Mouse (Mus musculus): ENCODE data around the gene Lypd9. TPM values are rescaled to one million over a fixed set of nuclear protein-coding genes. Genes with fewer than 3 reads are reported as not detected.

Gene Lypd9
- polyA plus RNA-seq, 1 experiment from 2014 or later: not detected

- Histone ChIP-seq H3K4me1 (peaks cover 4% of the 10 kb centered on the region; the same call in 1 of the 2 replicates), H3K4me3 (no peak overlapping the region), H3K36me3 (no peaks in the 10 kb centered on the region), H3K9ac (no peak overlapping the region), H3K27me3 (replicated peaks) (peaks cover 18% of the 10 kb centered on the region), H3K27ac (no peak overlapping the region), H3K4me2 (no peak overlapping the region), H3K9me3 (replicated peaks) (no peaks in the 10 kb centered on the region)
- no peak for ATAC-seq
- 55% methylated on average over 6 of the region's 6 CpGs for WGBS (ENCODE audit: insufficient replicate concordance)
These were observed 52.6 kb downstream of the Lypd9 start for GRCm38 (mm10) chr11:58399985-58400645.

Other genes with a start within 250 kb of the Lypd9 start
- gene 4930438A08Rik, start 178.1 kb downstream of the Lypd9 start, polyA plus RNA-seq (2016; fragmentation: Nextera tagmentation; extraction: Ambion mirVana): 0.14 and 0.43 TPM in 2 replicates
- gene Zfp692, start 145.9 kb downstream of the Lypd9 start, polyA plus RNA-seq (2016; fragmentation: Nextera tagmentation; extraction: Ambion mirVana): 18.2 and 18.5 TPM in 2 replicates
- 50.1 and 50.4 TPM in 2 replicates for gene Zfp672, start 122.6 kb downstream of the Lypd9 start, polyA plus RNA-seq (2016; fragmentation: Nextera tagmentation; extraction: Ambion mirVana)
- 19.8 and 19.9 TPM in 2 replicates for gene Sh3bp5l, start 122.2 kb downstream of the Lypd9 start, polyA plus RNA-seq (2016; fragmentation: Nextera tagmentation; extraction: Ambion mirVana)
- gene Lypd8, start 73.9 kb downstream of the Lypd9 start, polyA plus RNA-seq (2016; fragmentation: Nextera tagmentation; extraction: Ambion mirVana): 0.19 TPM in 1 of 2 replicates, not detected in the other
- gene 1810065E05Rik, start 31.8 kb downstream of the Lypd9 start, polyA plus RNA-seq (2016; fragmentation: Nextera tagmentation; extraction: Ambion mirVana): not detected in 2 replicates
- gene Gm12253, start 20.4 kb downstream of the Lypd9 start, polyA plus RNA-seq (2016; fragmentation: Nextera tagmentation; extraction: Ambion mirVana): not detected in 2 replicates
- gene Olfr30, start 9.3 kb upstream of the Lypd9 start, polyA plus RNA-seq (2016; fragmentation: Nextera tagmentation; extraction: Ambion mirVana): not detected in 2 replicates
- not detected in 2 replicates for gene Olfr332, start 39.6 kb upstream of the Lypd9 start, polyA plus RNA-seq (2016; fragmentation: Nextera tagmentation; extraction: Ambion mirVana)
- not detected in 2 replicates for gene Olfr331, start 49.6 kb upstream of the Lypd9 start, polyA plus RNA-seq (2016; fragmentation: Nextera tagmentation; extraction: Ambion mirVana)
- not detected in 2 replicates for gene Olfr330, start 81.9 kb upstream of the Lypd9 start, polyA plus RNA-seq (2016; fragmentation: Nextera tagmentation; extraction: Ambion mirVana)
- not detected in 2 replicates for gene Olfr329-ps, start 93.5 kb upstream of the Lypd9 start, polyA plus RNA-seq (2016; fragmentation: Nextera tagmentation; extraction: Ambion mirVana)
- gene Olfr328, start 102.7 kb upstream of the Lypd9 start, polyA plus RNA-seq (2016; fragmentation: Nextera tagmentation; extraction: Ambion mirVana): not detected in 2 replicates
- not detected in 2 replicates for gene Olfr224, start 117.6 kb upstream of the Lypd9 start, polyA plus RNA-seq (2016; fragmentation: Nextera tagmentation; extraction: Ambion mirVana)
- gene Olfr325, start 124.8 kb upstream of the Lypd9 start, polyA plus RNA-seq (2016; fragmentation: Nextera tagmentation; extraction: Ambion mirVana): not detected in 2 replicates
- not detected in 2 replicates for gene Olfr324, start 142.2 kb upstream of the Lypd9 start, polyA plus RNA-seq (2016; fragmentation: Nextera tagmentation; extraction: Ambion mirVana)
- gene 2210407C18Rik, start 163.2 kb upstream of the Lypd9 start, polyA plus RNA-seq (2016; fragmentation: Nextera tagmentation; extraction: Ambion mirVana): not detected in 2 replicates
- not detected in 2 replicates for gene Olfr323, start 177.6 kb upstream of the Lypd9 start, polyA plus RNA-seq (2016; fragmentation: Nextera tagmentation; extraction: Ambion mirVana)
- 9.2 and 10.1 TPM in 2 replicates for gene Trim58, start 187.5 kb upstream of the Lypd9 start, polyA plus RNA-seq (2016; fragmentation: Nextera tagmentation; extraction: Ambion mirVana)
- gene Olfr322, start 205.9 kb upstream of the Lypd9 start, polyA plus RNA-seq (2016; fragmentation: Nextera tagmentation; extraction: Ambion mirVana): not detected in 2 replicates
- gene Olfr320, start 228.2 kb upstream of the Lypd9 start, polyA plus RNA-seq (2016; fragmentation: Nextera tagmentation; extraction: Ambion mirVana): not detected in 2 replicates
- gene Olfr319, start 246.2 kb upstream of the Lypd9 start, polyA plus RNA-seq (2016; fragmentation: Nextera tagmentation; extraction: Ambion mirVana): not detected in 2 replicates